Mouse (Mus musculus) limb, embryonic 10.5 days (tissue): Measurements from ENCODE around the gene Ing2. TPM values are rescaled to one million over a fixed set of nuclear protein-coding genes. Genes with fewer than 3 reads are reported as not detected.
A peak's percentile ranks its signal among the peaks of the same experiment; 100 is the strongest.

Experiments
- DNase-seq: peaks from one replicate; pipeline ENCODE4 v3.0.0-alpha.2; 2017; ENCODE audit warnings: low spot score
- H3K27ac ChIP-seq: fragments of 300-500 bp; sonication (generic); 2 replicates; pipeline ENCODE4 v1.5.1; 2016; ENCODE audit warnings: mild to moderate bottlenecking
- H3K27me3 ChIP-seq: fragments of 300-500 bp; sonication (generic); 2 replicates; pipeline ENCODE4 v1.6.1; 2016; ENCODE audit warnings: low read depth, mild to moderate bottlenecking; ENCODE audit not compliant: poor library complexity, severe bottlenecking
- H3K36me3 ChIP-seq: fragments of 300-500 bp; sonication (generic); 2 replicates; pipeline ENCODE4 v1.6.1; 2016; ENCODE audit warnings: mild to moderate bottlenecking, moderate library complexity
- H3K4me1 ChIP-seq: fragments of 300-500 bp; sonication (generic); 2 replicates; pipeline ENCODE4 v1.6.1; 2016
- H3K4me3 ChIP-seq: fragments of 300-500 bp; sonication (generic); 2 replicates; pipeline ENCODE4 v1.5.1; 2016; ENCODE audit warnings: mild to moderate bottlenecking, moderate library complexity
- H3K9me3 ChIP-seq: fragments of 300-500 bp; sonication (generic); replicated peaks from 2 replicates; pipeline ENCODE4 v1.6.1; 2016; ENCODE audit warnings: mild to moderate bottlenecking
- WGBS: fragments of 180-500 bp; shearing (Covaris S2); methylation state at CpG from one replicate; pipeline ENCODE4 v1.1.7; 2016; 5-methylcytosine and 5-hydroxymethylcytosine counted together
- polyA plus RNA-seq: library from polyadenylated mRNA; unstranded; fragments of >200 nt; fragmentation: Nextera tagmentation; extraction: Ambion mirVana; gene quantifications from 2 replicates; pipeline ENCODE4 v1.2.1, GENCODE M21; 2016

Ing2 gene
- polyA plus RNA-seq, 1 experiment from 2014 or later, result 13.1 TPM

DNA sequence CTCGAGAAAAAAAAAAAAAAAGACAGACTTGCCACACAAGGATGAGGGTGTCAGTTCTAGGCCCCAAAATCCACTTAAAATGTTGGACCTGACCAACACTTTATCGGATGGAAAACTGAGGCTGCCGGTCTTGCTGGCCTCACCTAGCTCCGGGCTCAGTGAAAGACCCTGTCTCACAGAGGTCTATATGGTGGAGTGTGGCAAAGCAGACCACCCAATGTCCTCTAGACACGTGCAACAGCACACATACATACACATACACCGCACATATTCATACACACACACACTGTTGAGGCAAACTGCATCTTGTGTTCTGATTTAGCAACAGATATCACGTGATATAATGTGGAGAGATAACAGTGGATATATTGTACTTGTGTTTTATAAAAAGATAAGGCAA lies 15.9 kb upstream of the Ing2 start:
- Histone ChIP-seq H3K4me3 (peak overlapping the region; percentile 42; the same call in 1 of the 2 replicates), H3K27me3 (peaks cover 16% of the 10 kb centered on the region), H3K27ac (peak overlapping the region; percentile 58; the same call in 1 of the 2 replicates), H3K36me3 (no peaks in the 10 kb centered on the region), H3K4me1 (0 out of 2 replicates have a peak, but pooled peaks cover 4% of the 10 kb centered on the region), H3K9me3 (no peaks in the 10 kb centered on the region)
- 52% methylated on average over 7 of the region's 7 CpGs for WGBS
- DNase-seq, result no peak

DNA sequence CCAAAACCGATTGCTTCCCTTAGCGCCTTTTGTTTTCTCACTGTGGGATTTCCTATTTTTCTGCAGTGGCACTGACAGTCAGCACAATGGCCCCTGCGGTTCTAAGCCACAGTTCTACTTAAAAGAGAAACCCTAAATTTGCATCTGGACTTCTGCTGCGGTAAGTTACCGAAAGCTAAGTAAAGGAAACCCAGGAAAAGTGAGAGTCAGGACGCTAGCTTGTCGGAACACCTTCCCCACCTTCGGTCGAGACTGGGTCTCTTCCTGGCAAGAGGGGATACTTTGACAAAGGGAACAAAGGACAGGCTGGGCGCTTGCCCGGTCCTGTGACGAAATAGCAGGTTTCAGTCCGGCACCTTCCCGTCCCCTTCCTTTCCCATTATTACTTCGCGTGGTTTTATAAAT lies 15.3 kb upstream of the Ing2 start:
- H3K27me3 ChIP-seq, result peaks cover 16% of the 10 kb centered on the region
- peak overlapping the region; percentile 58 for H3K27ac ChIP-seq
- DNase-seq, result peak; percentile 52
- 0 out of 2 replicates have a peak, but pooled peaks cover 4% of the 10 kb centered on the region for H3K4me1 ChIP-seq
- no peaks in the 10 kb centered on the region for H3K9me3 ChIP-seq
- H3K36me3 ChIP-seq, result no peaks in the 10 kb centered on the region
- H3K4me3 ChIP-seq, result peak overlapping the region; percentile 42
- WGBS, result 5% methylated on average over 16 of the region's 16 CpGs

DNA sequence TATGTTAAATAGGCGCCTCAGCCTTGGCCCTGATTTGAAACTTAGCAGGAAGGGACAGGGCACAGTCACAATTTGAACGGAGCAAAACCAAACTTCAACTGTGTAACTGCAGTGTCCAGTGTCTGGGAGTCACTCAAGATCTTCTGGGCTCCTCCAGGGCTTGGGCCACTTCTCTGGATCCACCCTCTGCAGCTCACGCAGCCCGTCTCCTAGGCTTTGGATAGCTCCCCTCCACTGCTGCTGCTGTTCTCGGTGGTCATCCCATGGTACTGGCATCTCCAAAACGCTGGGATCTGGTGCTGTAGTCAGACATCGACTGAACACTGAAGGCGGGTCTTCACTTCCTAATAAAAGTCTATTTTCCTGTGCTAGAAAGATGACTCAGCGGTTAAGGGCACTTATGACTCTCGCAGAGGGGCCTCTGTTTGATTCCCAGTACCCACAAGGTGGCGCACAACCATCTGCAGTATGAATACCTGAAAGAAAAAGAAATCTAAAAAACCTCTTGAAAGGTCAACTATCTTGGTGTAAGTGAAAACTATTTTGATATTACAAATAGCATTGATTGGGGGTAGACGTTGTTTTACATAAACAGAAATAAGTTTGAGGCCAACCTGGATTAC lies 14.5 kb upstream of the Ing2 start:
- no peaks in the 10 kb centered on the region for H3K9me3 ChIP-seq
- no peak overlapping the region for H3K27ac ChIP-seq
- no peak overlapping the region for H3K4me3 ChIP-seq
- peaks cover 16% of the 10 kb centered on the region for H3K27me3 ChIP-seq
- WGBS, result 59% methylated on average over 12 of the region's 12 CpGs
- no peaks in the 10 kb centered on the region for H3K36me3 ChIP-seq
- H3K4me1 ChIP-seq, result 0 out of 2 replicates have a peak, but pooled peaks cover 4% of the 10 kb centered on the region
- DNase-seq, result no peak

DNA sequence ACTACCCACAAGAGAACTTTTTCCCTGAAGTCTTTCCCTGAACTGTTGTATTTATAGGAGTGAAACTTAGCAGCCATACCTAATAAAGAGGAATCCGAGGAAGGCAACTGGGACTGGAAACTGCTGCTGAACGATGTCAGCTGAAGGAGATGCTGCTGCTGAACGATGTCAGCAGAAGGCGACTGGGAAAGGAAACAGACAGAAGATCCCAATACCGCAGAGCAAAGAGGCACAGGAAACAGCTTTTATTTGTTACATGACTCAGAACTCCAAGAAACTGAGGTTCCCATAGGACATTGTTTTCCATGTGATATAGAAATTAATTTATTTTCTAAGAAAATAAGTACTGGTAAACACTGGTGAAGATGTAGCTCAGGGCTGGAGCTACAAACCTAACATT lies 9.1 kb upstream of the Ing2 start:
- H3K27me3 ChIP-seq, result no peaks in the 10 kb centered on the region
- DNase-seq, result no peak
- 80% methylated on average over 5 of the region's 5 CpGs for WGBS

DNA sequence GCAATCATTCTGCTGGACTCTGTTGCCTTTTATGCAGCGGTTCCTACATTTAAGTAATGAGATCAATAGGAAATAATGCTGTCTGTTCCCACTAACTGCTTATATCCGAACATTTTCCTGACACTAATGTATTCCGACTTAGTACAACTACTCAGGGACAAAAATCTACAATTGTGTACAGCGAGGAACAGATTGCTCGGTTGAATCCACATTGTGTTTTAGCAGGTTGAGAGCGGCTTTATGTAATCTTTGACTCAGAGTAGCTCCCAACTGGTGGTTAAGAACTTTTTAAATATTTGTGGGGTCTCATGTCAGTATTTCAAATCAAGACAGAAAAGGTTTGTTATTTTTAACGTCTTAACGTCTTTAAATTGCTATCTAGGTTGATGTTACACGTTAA lies 8.6 kb upstream of the Ing2 start:
- WGBS, result 95% methylated on average over 9 of the region's 9 CpGs
- no peak for DNase-seq

More for the DNA sequence above, 9.1 kb upstream of the Ing2 start:
- Histone ChIP-seq H3K36me3 (peaks cover 5% of the 10 kb centered on the region), H3K4me1 (no peaks in the 10 kb centered on the region), H3K27ac (no peak overlapping the region), H3K4me3 (no peak overlapping the region), H3K9me3 (no peaks in the 10 kb centered on the region)

DNA sequence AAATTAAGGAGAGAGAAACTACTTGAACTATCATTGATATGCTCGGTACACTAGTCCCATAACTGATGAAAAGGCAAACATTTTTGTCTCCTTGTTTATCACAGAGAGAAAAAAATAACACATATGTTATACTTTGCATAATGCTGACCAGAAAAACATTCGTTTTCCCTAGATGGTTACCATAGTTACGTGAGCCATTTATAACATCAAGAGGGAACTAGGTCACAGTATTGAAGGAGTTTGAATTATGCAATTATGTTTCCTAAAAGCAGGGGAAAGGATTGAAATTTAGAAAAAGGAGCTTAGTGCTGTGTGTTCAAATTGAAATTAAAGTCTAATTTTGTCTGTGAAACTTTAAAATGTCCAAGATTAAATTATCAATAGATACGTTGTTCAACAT lies 5.0 kb upstream of the Ing2 start:
- Histone ChIP-seq H3K27ac (no peak overlapping the region), H3K4me1 (peaks cover 9% of the 10 kb centered on the region), H3K27me3 (no peaks in the 10 kb centered on the region), H3K4me3 (no peak overlapping the region), H3K36me3 (peaks cover 17% of the 10 kb centered on the region), H3K9me3 (no peaks in the 10 kb centered on the region)
- 95% methylated on average over 4 of the region's 4 CpGs for WGBS
- DNase-seq, result no peak

More for the DNA sequence above, 8.6 kb upstream of the Ing2 start:
- Histone ChIP-seq H3K9me3 (no peaks in the 10 kb centered on the region), H3K4me1 (no peaks in the 10 kb centered on the region), H3K27ac (no peak overlapping the region), H3K4me3 (no peak overlapping the region), H3K36me3 (peaks cover 10% of the 10 kb centered on the region), H3K27me3 (no peaks in the 10 kb centered on the region)

DNA sequence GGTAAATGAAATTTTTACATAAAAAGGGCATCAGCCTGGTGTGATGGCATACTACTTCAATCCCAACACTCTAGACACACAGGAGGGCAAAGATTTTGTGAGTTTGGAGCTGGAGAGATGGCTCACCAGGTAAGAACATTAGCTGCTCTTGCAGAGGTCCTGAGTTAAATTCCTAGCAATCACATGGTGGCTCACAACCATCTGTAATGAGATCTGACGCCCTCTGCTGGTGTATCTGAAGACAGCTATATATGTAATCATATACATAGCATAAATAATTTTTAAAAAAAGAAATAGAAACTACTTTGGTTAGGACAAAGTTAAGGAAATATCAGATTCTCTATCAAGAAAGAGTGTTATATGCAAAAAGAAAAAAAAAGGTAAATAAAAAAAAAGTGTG lies 4.2 kb upstream of the Ing2 start:
- H3K4me3 ChIP-seq, result no peak overlapping the region
- DNase-seq, result no peak
- H3K9me3 ChIP-seq, result no peaks in the 10 kb centered on the region
- H3K36me3 ChIP-seq, result peaks cover 17% of the 10 kb centered on the region
- no peak overlapping the region for H3K27ac ChIP-seq
- WGBS, result 57% methylated on average over 1 of the region's 1 CpGs
- H3K4me1 ChIP-seq, result peaks cover 12% of the 10 kb centered on the region
- H3K27me3 ChIP-seq, result no peaks in the 10 kb centered on the region

DNA sequence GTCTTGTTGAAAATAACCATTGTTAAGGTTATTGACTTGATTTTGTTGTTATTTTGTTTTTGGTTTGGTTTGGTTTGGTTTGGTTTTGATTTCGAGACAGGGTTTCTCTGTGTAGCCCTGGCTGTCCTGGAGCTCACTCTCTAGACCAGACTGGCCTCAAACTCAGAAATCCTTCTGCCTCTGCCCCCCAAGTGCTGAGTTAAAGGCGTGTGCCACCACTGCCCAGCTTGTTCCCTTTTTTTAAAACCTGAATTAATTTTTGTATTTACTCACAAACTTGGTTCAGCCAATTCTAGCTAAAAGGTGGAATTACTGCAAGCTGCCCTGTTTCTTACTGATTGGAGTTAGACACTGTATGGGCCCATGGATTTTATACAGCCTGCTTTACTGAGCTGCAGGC lies 1.3 kb upstream of the Ing2 start:
- Histone ChIP-seq H3K4me3 (peak overlapping the region; percentile 93), H3K4me1 (peaks cover 15% of the 10 kb centered on the region), H3K9me3 (no peaks in the 10 kb centered on the region), H3K27me3 (no peaks in the 10 kb centered on the region), H3K36me3 (peaks cover 14% of the 10 kb centered on the region), H3K27ac (no peak overlapping the region)
- 53% methylated on average over 2 of the region's 2 CpGs for whole genome bisulfite sequencing
- DNase-seq, result no peak

DNA sequence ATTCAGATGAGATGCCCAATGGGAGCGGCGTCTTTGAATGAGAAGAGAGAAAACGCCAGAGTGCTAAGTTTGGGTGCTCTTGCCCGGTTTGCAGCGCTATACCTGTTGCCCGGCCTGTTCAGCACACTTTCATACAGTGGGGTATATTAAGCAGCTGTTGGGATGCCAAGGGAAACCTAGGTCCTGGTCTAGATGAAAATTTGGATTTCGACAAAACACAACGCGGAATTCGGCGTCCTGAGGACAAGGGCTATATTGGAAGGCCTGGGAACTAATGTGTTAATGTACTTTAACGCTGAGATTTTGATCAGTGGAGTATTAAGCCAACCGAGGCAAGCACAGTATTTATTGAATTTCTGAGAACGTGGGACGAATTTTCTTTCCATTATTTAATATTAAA lies 868 bp upstream of the Ing2 start:
- no peaks in the 10 kb centered on the region for H3K9me3 ChIP-seq
- no peaks in the 10 kb centered on the region for H3K27me3 ChIP-seq
- peaks cover 15% of the 10 kb centered on the region for H3K4me1 ChIP-seq
- DNase-seq, result no peak
- WGBS, result 2% methylated on average over 15 of the region's 15 CpGs
- H3K27ac ChIP-seq, result peak overlapping the region; percentile 97
- peak overlapping the region; percentile 93 for H3K4me3 ChIP-seq
- peaks cover 14% of the 10 kb centered on the region for H3K36me3 ChIP-seq

DNA sequence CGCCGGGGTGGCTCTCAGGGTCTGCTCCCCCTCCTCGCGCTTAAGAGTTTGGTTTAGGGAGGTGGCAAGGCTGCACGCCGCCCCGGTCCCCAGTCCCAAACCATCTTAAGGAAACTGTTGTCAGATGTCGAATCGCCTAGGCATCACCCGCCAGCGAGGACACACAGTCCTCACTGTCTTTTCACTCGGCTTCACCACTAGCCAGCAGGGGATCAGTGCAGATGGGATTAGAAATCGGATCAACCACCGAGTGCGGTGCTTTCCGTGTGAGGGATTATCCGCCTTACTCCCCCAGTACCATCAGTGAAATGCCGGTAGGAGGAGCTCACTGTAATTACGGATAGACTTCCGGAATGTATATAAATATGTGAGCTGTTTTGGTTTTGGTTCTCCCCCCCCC lies 430 bp upstream of the Ing2 start:
- peak overlapping the region; percentile 97 for H3K27ac ChIP-seq
- H3K4me3 ChIP-seq, result peak overlapping the region; percentile 93
- peaks cover 14% of the 10 kb centered on the region for H3K36me3 ChIP-seq
- H3K27me3 ChIP-seq, result no peaks in the 10 kb centered on the region
- H3K4me1 ChIP-seq, result peaks cover 15% of the 10 kb centered on the region
- whole genome bisulfite sequencing, result under 1% methylated on average over 20 of the region's 20 CpGs
- peak; percentile 69 for DNase-seq
- H3K9me3 ChIP-seq, result no peaks in the 10 kb centered on the region

DNA sequence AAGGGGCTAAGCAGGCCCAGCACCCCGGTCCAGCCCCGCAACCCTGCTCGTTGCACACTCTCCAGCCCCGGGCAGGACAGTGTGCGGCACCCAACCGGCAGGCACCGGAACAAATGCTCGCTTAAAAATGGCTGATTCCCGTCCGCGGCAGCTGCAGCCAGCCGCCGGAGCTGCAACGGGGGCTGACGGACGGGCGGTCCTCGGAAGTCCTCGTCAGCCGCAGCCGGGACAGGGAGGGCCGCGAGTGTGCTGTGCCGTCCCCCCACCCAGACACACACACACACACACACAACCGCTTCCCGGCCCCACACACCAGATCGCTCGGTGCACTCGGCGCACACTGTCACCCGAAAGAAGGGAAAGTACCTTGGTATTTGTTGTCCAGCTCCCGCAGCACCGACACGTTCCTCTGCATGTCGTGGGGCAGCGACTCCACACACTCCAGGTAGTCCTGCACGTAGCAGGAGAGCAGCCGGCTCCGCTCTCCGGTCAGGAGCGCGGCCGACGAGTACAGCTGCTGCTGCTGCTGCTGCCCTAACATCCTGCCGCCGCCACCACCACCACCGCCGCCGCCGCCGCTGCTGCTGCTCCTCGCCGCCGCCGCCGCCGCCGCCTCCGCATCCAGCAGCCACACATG lies 1.1 kb downstream of the Ing2 start:
- Histone ChIP-seq H3K4me1 (peaks cover 15% of the 10 kb centered on the region), H3K36me3 (peaks cover 11% of the 10 kb centered on the region), H3K27ac (peak overlapping the region; percentile 97), H3K9me3 (no peaks in the 10 kb centered on the region), H3K4me3 (peak overlapping the region; percentile 93), H3K27me3 (no peaks in the 10 kb centered on the region)
- WGBS, result under 1% methylated on average over 49 of the region's 59 CpGs
- no peak for DNase-seq

DNA sequence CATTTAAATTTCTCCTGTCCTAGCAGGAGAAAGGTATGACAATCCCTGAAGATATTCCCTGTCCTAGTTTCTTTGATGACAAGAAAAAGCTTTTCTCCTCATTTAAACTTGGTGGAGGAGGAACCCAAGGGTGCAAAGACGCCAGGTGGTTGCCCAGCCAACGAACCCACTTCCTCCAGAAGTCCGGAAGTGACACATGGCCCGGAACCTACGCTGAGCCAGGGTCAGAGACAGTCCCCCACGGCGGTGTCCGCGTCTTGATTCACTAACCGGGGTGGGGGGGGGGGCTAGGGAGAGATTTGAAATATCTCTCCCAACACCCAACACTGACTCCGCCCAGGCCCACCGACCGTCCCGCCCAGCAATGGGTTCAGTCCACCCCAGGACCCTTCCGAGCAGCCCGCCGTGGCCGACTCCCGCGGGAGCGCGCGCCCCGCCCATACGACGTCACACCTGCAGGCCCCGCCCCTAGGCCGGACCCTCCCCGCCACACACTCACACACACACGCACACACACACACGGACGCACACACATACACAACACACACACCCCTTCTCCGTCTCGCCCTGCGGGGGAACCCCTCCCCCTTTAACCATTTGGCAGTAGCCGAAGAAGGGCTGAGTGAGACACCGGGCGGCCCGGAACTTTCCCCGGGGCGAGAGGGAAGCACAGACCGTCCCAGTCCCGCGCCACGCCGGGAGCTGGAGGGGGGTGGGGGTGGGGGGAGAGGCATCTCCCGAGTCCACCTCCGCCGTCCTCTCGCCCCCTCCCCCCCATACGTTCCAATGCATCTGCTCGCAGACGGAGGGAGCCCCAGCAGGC lies 1.8 kb downstream of the Ing2 start:
- no peaks in the 10 kb centered on the region for H3K9me3 ChIP-seq
- peak overlapping the region; percentile 93 for H3K4me3 ChIP-seq
- DNase-seq, result peak; percentile 97
- under 1% methylated on average over 51 of the region's 53 CpGs for WGBS
- H3K27me3 ChIP-seq, result no peaks in the 10 kb centered on the region
- peak overlapping the region; percentile 97 for H3K27ac ChIP-seq
- peaks cover 11% of the 10 kb centered on the region for H3K36me3 ChIP-seq
- peaks cover 15% of the 10 kb centered on the region for H3K4me1 ChIP-seq

DNA sequence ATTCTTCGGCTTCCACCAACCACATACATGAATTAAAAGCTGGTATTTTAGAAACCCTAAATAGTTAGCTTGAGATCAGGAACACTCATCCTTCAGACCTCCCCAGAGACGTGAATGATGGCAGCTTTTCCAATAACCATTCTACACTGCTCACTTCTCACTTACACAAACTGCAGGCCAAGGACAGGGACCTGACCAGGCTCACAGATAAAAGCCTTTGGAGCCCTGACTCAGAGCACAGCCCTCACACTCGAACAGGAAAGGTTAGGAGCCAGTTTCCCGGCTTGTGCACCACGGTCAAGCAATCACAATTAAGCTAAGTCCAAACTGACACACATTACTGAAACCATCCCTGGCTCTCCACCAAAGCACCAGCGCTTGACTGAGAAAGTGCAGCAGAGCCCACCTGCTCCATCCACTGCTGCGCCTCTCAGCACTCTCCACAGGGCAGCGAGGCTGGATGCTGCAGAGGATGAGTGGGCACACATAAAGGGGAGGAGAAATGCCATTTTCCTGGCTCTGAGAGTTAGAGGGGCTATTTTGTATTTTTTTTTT lies 11.0 kb downstream of the Ing2 start:
- Histone ChIP-seq H3K9me3 (no peaks in the 10 kb centered on the region), H3K4me3 (no peak overlapping the region), H3K36me3 (peaks cover 30% of the 10 kb centered on the region), H3K4me1 (no peaks in the 10 kb centered on the region), H3K27ac (no peak overlapping the region), H3K27me3 (no peaks in the 10 kb centered on the region)
- DNase-seq, result no peak
- 86% methylated on average over 8 of the region's 8 CpGs for WGBS
